Mouse (Mus musculus) liver, adult 2 months (tissue): ENCODE data around the gene Acp6.

Experiments
- CTCF ChIP-seq: fragments of 200-500 bp; IDR thresholded peaks from 2 replicates; pipeline ENCODE4 v1.5.1; 2011; ENCODE audit warnings: low read depth, low read length, control low read depth
- POLR2A ChIP-seq: fragments of 200-500 bp; IDR thresholded peaks from 2 replicates; pipeline ENCODE4 v1.6.1; 2011; ENCODE audit warnings: low read length, control low read depth; ENCODE audit not compliant: insufficient read depth; ENCODE audit errors: extremely low read depth

GRCm38 (mm10) chr3:97160908-97161307, 2.3 kb downstream of the Acp6 start:
- no peak for TF ChIP-seq POLR2A
- TF ChIP-seq CTCF: no peak
